Mouse (Mus musculus) midbrain, embryonic 15.5 days (tissue): ENCODE results near the gene Isg20. TPM values are rescaled to one million over a fixed set of nuclear protein-coding genes. Genes with fewer than 3 reads are reported as not detected.

Experiments
- ATAC-seq: fragments of 200-750 bp; cut with Nextera tagmentation; replicated peaks from 2 replicates; pipeline ENCODE4 v1.8.0; 2017; ENCODE audit warnings: moderate TSS enrichment
- H3K27ac ChIP-seq: fragments of 300-500 bp; sonication (generic); 2 replicates; pipeline ENCODE4 v1.5.1; 2015; ENCODE audit warnings: mild to moderate bottlenecking, inconsistent platforms
- H3K27me3 ChIP-seq: fragments of 300-500 bp; sonication (generic); replicated peaks from 2 replicates; pipeline ENCODE4 v1.6.1; 2015; ENCODE audit warnings: inconsistent platforms
- H3K36me3 ChIP-seq: fragments of 300-500 bp; sonication (generic); replicated peaks from 2 replicates; pipeline ENCODE4 v1.6.1; 2015; ENCODE audit warnings: inconsistent platforms
- H3K4me1 ChIP-seq: fragments of 300-500 bp; sonication (generic); 2 replicates; pipeline ENCODE4 v1.6.1; 2015; ENCODE audit warnings: inconsistent platforms
- H3K4me2 ChIP-seq: fragments of 300-500 bp; sonication (generic); 2 replicates; pipeline ENCODE4 v1.6.1; 2015; ENCODE audit warnings: inconsistent platforms, mild to moderate bottlenecking, moderate library complexity
- H3K4me3 ChIP-seq: fragments of 300-500 bp; sonication (generic); 2 replicates; pipeline ENCODE4 v1.5.1; 2015; ENCODE audit warnings: mild to moderate bottlenecking, inconsistent platforms
- H3K9ac ChIP-seq: fragments of 300-500 bp; sonication (generic); 2 replicates; pipeline ENCODE4 v1.6.1; 2015; ENCODE audit warnings: mild to moderate bottlenecking, inconsistent platforms
- H3K9me3 ChIP-seq: fragments of 300-500 bp; sonication (generic); 2 replicates; pipeline ENCODE4 v1.6.1; 2016; ENCODE audit warnings: inconsistent platforms
- WGBS: fragments of 180-500 bp; shearing (Covaris S2); methylation state at CpG from one replicate; pipeline ENCODE4 v1.1.7; 2015; ENCODE audit warnings: mixed read lengths; 5-methylcytosine and 5-hydroxymethylcytosine counted together
- polyA plus RNA-seq: library from polyadenylated mRNA; unstranded; fragments of >200 nt; fragmentation: Nextera tagmentation; extraction: Ambion mirVana; gene quantifications from 2 replicates; pipeline ENCODE4 v1.2.1, GENCODE M21; 2015

Gene Isg20
- polyA plus RNA-seq, 1 experiment from 2014 or later = 2.2 TPM

GRCm38 (mm10) chr7:78884139-78884538 is 29.1 kb upstream of the Isg20 start:
- peak; percentile 73 for ATAC-seq
- Histone ChIP-seq H3K9me3 (no peaks in the 10 kb centered on the region), H3K4me1 (peaks cover 53% of the 10 kb centered on the region), H3K9ac (peak overlapping the region; percentile 27), H3K27ac (peak overlapping the region; percentile 93), H3K36me3 (no peaks in the 10 kb centered on the region), H3K4me3 (peak overlapping the region; percentile 75), H3K27me3 (peaks cover 5% of the 10 kb centered on the region; the same call in 1 of the 2 replicates), H3K4me2 (peak overlapping the region; percentile 62)
- WGBS = 0% methylated on average over 6 of the region's 6 CpGs

- Histone ChIP-seq H3K9me3 (no peaks in the 10 kb centered on the region), H3K36me3 (no peaks in the 10 kb centered on the region), H3K4me3 (peak overlapping the region; percentile 17), H3K4me2 (peak overlapping the region; percentile 62), H3K4me1 (peaks cover 53% of the 10 kb centered on the region), H3K27ac (peak overlapping the region; percentile 93), H3K9ac (0 out of 2 replicates have a peak overlapping the region, but pooled peaks have one; percentile 10), H3K27me3 (peaks cover 5% of the 10 kb centered on the region; the same call in 1 of the 2 replicates)
- ATAC-seq = no peak
- 68% methylated on average over 5 of the region's 5 CpGs for WGBS
Observed at GRCm38 (mm10) chr7:78885404-78885803, 27.8 kb upstream of the Isg20 start.

- peaks cover 48% of the 10 kb centered on the region for H3K4me1 ChIP-seq
- no peak for ATAC-seq
- no peaks in the 10 kb centered on the region for H3K36me3 ChIP-seq
- 12% methylated on average over 4 of the region's 4 CpGs for WGBS
- peaks cover 5% of the 10 kb centered on the region; the same call in 1 of the 2 replicates for H3K27me3 ChIP-seq
- H3K4me3 ChIP-seq = peak overlapping the region; percentile 17
- peak overlapping the region; percentile 93 for H3K27ac ChIP-seq
- no peaks in the 10 kb centered on the region for H3K9me3 ChIP-seq
- H3K9ac ChIP-seq = no peak overlapping the region
- H3K4me2 ChIP-seq = peak overlapping the region; percentile 62
Observed at GRCm38 (mm10) chr7:78886496-78886895, 26.7 kb upstream of the Isg20 start.

GRCm38 (mm10) chr7:78887431-78887842 is 25.8 kb upstream of the Isg20 start:
- 29% methylated on average over 9 of the region's 9 CpGs for WGBS
- no peaks in the 10 kb centered on the region for H3K9me3 ChIP-seq
- peaks cover 44% of the 10 kb centered on the region for H3K4me1 ChIP-seq
- H3K4me3 ChIP-seq = peak overlapping the region; percentile 17; the same call in 1 of the 2 replicates
- no peak for ATAC-seq
- peaks cover 5% of the 10 kb centered on the region; the same call in 1 of the 2 replicates for H3K27me3 ChIP-seq
- H3K36me3 ChIP-seq = no peaks in the 10 kb centered on the region
- H3K4me2 ChIP-seq = peak overlapping the region; percentile 62
- H3K9ac ChIP-seq = peak overlapping the region; percentile 21
- peak overlapping the region; percentile 93 for H3K27ac ChIP-seq

- no peak overlapping the region for H3K27ac ChIP-seq
- no peak overlapping the region for H3K4me2 ChIP-seq
- peaks cover 5% of the 10 kb centered on the region; the same call in 1 of the 2 replicates for H3K27me3 ChIP-seq
- H3K9ac ChIP-seq = no peak overlapping the region
- ATAC-seq = 0 out of 2 replicates have a peak, but pooled peaks have one; percentile 15
- H3K36me3 ChIP-seq = no peaks in the 10 kb centered on the region
- WGBS = 2% methylated on average over 16 of the region's 16 CpGs
- peaks cover 35% of the 10 kb centered on the region for H3K4me1 ChIP-seq
- no peak overlapping the region for H3K4me3 ChIP-seq
- H3K9me3 ChIP-seq = no peaks in the 10 kb centered on the region
Observed at GRCm38 (mm10) chr7:78890641-78891040, 22.6 kb upstream of the Isg20 start.

- 90% methylated on average over 10 of the region's 10 CpGs for WGBS
- Histone ChIP-seq H3K9ac (no peak overlapping the region), H3K4me1 (peaks cover 22% of the 10 kb centered on the region), H3K4me3 (no peak overlapping the region), H3K27ac (no peak overlapping the region), H3K27me3 (no peaks in the 10 kb centered on the region), H3K4me2 (no peak overlapping the region), H3K36me3 (no peaks in the 10 kb centered on the region), H3K9me3 (no peaks in the 10 kb centered on the region)
- ATAC-seq = no peak
Observed at GRCm38 (mm10) chr7:78893917-78894316, 19.3 kb upstream of the Isg20 start.

GRCm38 (mm10) chr7:78895021-78895652 is 18.1 kb upstream of the Isg20 start:
- H3K4me2 ChIP-seq = peak overlapping the region; percentile 88
- 52% methylated on average over 13 of the region's 13 CpGs for WGBS
- no peak overlapping the region for H3K27ac ChIP-seq
- no peaks in the 10 kb centered on the region for H3K36me3 ChIP-seq
- peak overlapping the region; percentile 41; the same call in 1 of the 2 replicates for H3K9ac ChIP-seq
- peak overlapping the region; percentile 81 for H3K4me3 ChIP-seq
- H3K27me3 ChIP-seq = no peaks in the 10 kb centered on the region
- H3K9me3 ChIP-seq = no peaks in the 10 kb centered on the region
- ATAC-seq = no peak
- H3K4me1 ChIP-seq = peaks cover 22% of the 10 kb centered on the region

- peak; percentile 98 for ATAC-seq
- peaks cover 22% of the 10 kb centered on the region for H3K4me1 ChIP-seq
- no peaks in the 10 kb centered on the region for H3K27me3 ChIP-seq
- WGBS = under 1% methylated on average over 53 of the region's 53 CpGs
- peak within 1 kb of the TSS; percentile 88 for H3K4me2 ChIP-seq
- peak within 1 kb of the TSS; percentile 81 for H3K4me3 ChIP-seq
- H3K27ac ChIP-seq = 0 out of 2 replicates have a peak within 1 kb of the TSS, but pooled peaks have one; percentile 41
- peak within 1 kb of the TSS; percentile 66 for H3K9ac ChIP-seq
- H3K36me3 ChIP-seq = no peaks in the 10 kb centered on the region
- H3K9me3 ChIP-seq = no peaks in the 10 kb centered on the region
Observed at GRCm38 (mm10) chr7:78895653-78896333, 17.4 kb upstream of the Isg20 start, which contains the start of gene Aen. Gene Aen, plus strand, starts transcription at chr7:78895854.

- no peak overlapping the region for H3K4me2 ChIP-seq
Observed at GRCm38 (mm10) chr7:78897567-78897966, 15.7 kb upstream of the Isg20 start.

GRCm38 (mm10) chr7:78903174-78903870 is 9.9 kb upstream of the Isg20 start:
- no peaks in the 10 kb centered on the region for H3K36me3 ChIP-seq
- 97% methylated on average over 6 of the region's 6 CpGs for WGBS
- H3K4me3 ChIP-seq = no peak overlapping the region
- no peaks in the 10 kb centered on the region for H3K4me1 ChIP-seq
- H3K9ac ChIP-seq = no peak overlapping the region
- H3K27me3 ChIP-seq = no peaks in the 10 kb centered on the region
- no peak overlapping the region for H3K4me2 ChIP-seq
- H3K27ac ChIP-seq = no peak overlapping the region
- no peaks in the 10 kb centered on the region for H3K9me3 ChIP-seq
- no peak for ATAC-seq

More at GRCm38 (mm10) chr7:78897567-78897966, 15.7 kb upstream of the Isg20 start:
- Histone ChIP-seq H3K27ac (no peak overlapping the region), H3K9me3 (no peaks in the 10 kb centered on the region), H3K4me3 (no peak overlapping the region), H3K9ac (no peak overlapping the region), H3K36me3 (no peaks in the 10 kb centered on the region), H3K4me1 (peaks cover 22% of the 10 kb centered on the region), H3K27me3 (no peaks in the 10 kb centered on the region)
- 91% methylated on average over 3 of the region's 3 CpGs for WGBS
- ATAC-seq = no peak

- 89% methylated on average over 2 of the region's 2 CpGs for WGBS
- Histone ChIP-seq H3K27me3 (no peaks in the 10 kb centered on the region), H3K27ac (no peak overlapping the region), H3K4me1 (no peaks in the 10 kb centered on the region), H3K9ac (no peak overlapping the region), H3K4me3 (no peak overlapping the region), H3K9me3 (no peaks in the 10 kb centered on the region), H3K4me2 (no peak overlapping the region), H3K36me3 (no peaks in the 10 kb centered on the region)
- no peak for ATAC-seq
Observed at GRCm38 (mm10) chr7:78904175-78904574, 9.0 kb upstream of the Isg20 start.

- Histone ChIP-seq H3K27me3 (no peaks in the 10 kb centered on the region), H3K9me3 (no peaks in the 10 kb centered on the region), H3K9ac (no peak overlapping the region), H3K36me3 (no peaks in the 10 kb centered on the region), H3K4me1 (peaks cover 8% of the 10 kb centered on the region), H3K27ac (no peak overlapping the region), H3K4me3 (no peak overlapping the region), H3K4me2 (no peak overlapping the region)
- no peak for ATAC-seq
- WGBS = 80% methylated on average over 6 of the region's 6 CpGs
Observed at GRCm38 (mm10) chr7:78909026-78909425, 4.2 kb upstream of the Isg20 start.
